In the genomic region with DNA sequence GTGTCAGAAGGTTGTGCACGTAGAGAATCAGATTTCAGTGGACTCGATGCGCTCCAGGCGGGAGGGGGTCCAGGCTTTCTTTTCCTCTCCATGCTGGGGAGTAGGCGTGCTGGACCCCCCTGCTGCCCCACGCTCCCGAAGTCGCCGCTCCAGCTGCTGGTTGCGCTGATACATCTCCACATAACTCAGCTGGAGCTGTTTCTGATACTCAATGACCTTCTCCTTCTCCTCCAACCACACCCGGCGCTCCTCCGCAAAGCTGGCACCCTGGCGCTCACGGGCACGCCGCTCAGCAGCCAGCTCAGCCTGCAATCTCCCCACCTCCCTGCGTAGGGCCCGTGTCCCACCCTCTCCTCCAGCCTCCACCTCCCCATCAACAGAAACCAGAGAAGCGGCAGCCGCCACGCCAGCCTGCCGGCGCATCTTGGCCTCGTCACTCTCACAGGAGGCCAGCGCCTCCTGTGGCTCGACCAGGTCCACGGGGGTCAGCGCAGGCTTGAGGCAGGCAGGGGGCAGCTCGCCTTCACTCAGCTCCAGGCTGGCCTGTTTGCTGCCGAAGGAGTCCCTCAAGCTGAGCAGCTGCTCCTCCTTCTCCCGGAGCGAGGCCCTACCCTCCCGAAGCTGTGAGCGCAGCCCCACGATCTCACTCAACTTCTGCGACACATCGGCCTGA, we compare ENCODE assay signal across 9 mouse cellular contexts. TPM values are rescaled to one million over a fixed set of nuclear protein-coding genes. Genes with fewer than 3 reads are reported as not detected.
A peak's percentile ranks its signal among the peaks of the same experiment; 100 is the strongest.
DNase-seq lines count a peak whose midpoint lies in the region; ATAC-seq and TF ChIP-seq lines count a peak whose summit lies in the region.
"Had no signal": no experiment of that assay in that cellular context is flagged by ENCODE, and none has a peak within 500 bp of the region (broad histone marks: within the 10 kb centered on the region; RNA-seq: fewer than 3 reads in every experiment).

No protein-coding gene starts in this region.

- no peaks in the 10 kb centered on the region for H3K36me3 ChIP-seq in forebrain, embryonic 12.5 days (replicated peaks)
- no peaks in the 10 kb centered on the region for H3K36me3 ChIP-seq in lung, postnatal 0 days (ENCODE audit: insufficient read depth, low read length)
- H3K36me3 ChIP-seq in small intestine, adult 2 months (ENCODE audit: control insufficient read depth, insufficient read depth, low read length) = peaks cover 7% of the 10 kb centered on the region; the same call in 1 of the 2 replicates

- TF ChIP-seq POLR2A in small intestine, adult 2 months (IDR thresholded peaks at IDR 0.05; ENCODE audit: low read depth, low read length) = no peak

- H3K4me3 ChIP-seq in forebrain, embryonic 12.5 days (replicated peaks) = peak overlapping the region; percentile 23
- peak overlapping the region; percentile 33 for H3K4me3 ChIP-seq in lung, postnatal 0 days (ENCODE audit: low read depth, low read length)
- peak overlapping the region; percentile 27 for H3K4me3 ChIP-seq in small intestine, adult 2 months (ENCODE audit: low read depth, low read length)

- no peak for TF ChIP-seq EP300 in lung, postnatal 0 days (IDR thresholded peaks at IDR 0.05)

- H3K9ac ChIP-seq in forebrain, embryonic 12.5 days = peak overlapping the region; percentile 36; the same call in 1 of the 2 replicates
- H3K9ac ChIP-seq in lung, postnatal 0 days (replicated peaks; ENCODE audit: low read depth) = peak overlapping the region; percentile 32; the same call in 1 of the 2 replicates

- peaks cover 67% of the 10 kb centered on the region for H3K27me3 ChIP-seq in forebrain, embryonic 12.5 days
- H3K27me3 ChIP-seq in lung, postnatal 0 days (replicated peaks; ENCODE audit: insufficient read depth, low read length) = peaks cover 17% of the 10 kb centered on the region
- H3K27me3 ChIP-seq in small intestine, adult 2 months (ENCODE audit: control insufficient read depth, insufficient read depth, low read length) = no peaks in the 10 kb centered on the region

- no peak overlapping the region for H3K27ac ChIP-seq in forebrain, embryonic 12.5 days
- H3K27ac ChIP-seq in lung, postnatal 0 days (ENCODE audit: low read length) = no peak overlapping the region
- no peak overlapping the region for H3K27ac ChIP-seq in small intestine, adult 2 months (ENCODE audit: insufficient read depth, low read depth, low read length)
- H3K27ac ChIP-seq: macrophage had no signal

- peak; percentile 66 for TF ChIP-seq CTCF in lung, postnatal 0 days (IDR thresholded peaks at IDR 0.05)
- TF ChIP-seq CTCF in small intestine, adult 2 months (IDR thresholded peaks at IDR 0.05; ENCODE audit: extremely low read depth, insufficient read length, insufficient replicate concordance, low read depth, low read length) = no peak

- ATAC-seq in forebrain, embryonic 12.5 days (ENCODE audit: low FRiP score) = peak; percentile 52
- peak; percentile 29 for ATAC-seq in inflammation-experienced regulatory T-cells, adult 6 months
- ATAC-seq in lung, postnatal 0 days = peak; percentile 69

- H3K4me1 ChIP-seq in forebrain, embryonic 12.5 days = peaks cover 43% of the 10 kb centered on the region
- H3K4me1 ChIP-seq in lung, postnatal 0 days (ENCODE audit: insufficient read depth, low read depth, low read length) = peaks cover 13% of the 10 kb centered on the region
- peaks cover 30% of the 10 kb centered on the region for H3K4me1 ChIP-seq in small intestine, adult 2 months (ENCODE audit: control insufficient read depth, insufficient read depth, insufficient read length, low read length)

- H3K9me3 ChIP-seq in forebrain, embryonic 12.5 days = no peaks in the 10 kb centered on the region
- H3K9me3 ChIP-seq in lung, postnatal 0 days (ENCODE audit: low read length) = no peaks in the 10 kb centered on the region

- H3K4me2 ChIP-seq in forebrain, embryonic 12.5 days = peak overlapping the region; percentile 59
- peak overlapping the region; percentile 72 for H3K4me2 ChIP-seq in lung, postnatal 0 days (replicated peaks; ENCODE audit: low read depth, low read length)

- intact Hi-C loops in heart, postnatal 25 days (cut with DNase I) = no loop called here

- 3% methylated on average over 38 of the region's 38 CpGs for WGBS in forebrain, embryonic 12.5 days
- 5% methylated on average over 34 of the region's 38 CpGs for WGBS in lung, postnatal 0 days
- 51% methylated on average over 38 of the region's 38 CpGs for WGBS in small intestine, adult 2 months

- peak; percentile 91 for DNase-seq in heart, adult 11 months
- DNase-seq in heart, postnatal 25 days (ENCODE audit: low spot score) = no peak
- peak; percentile 72 for DNase-seq in brain, adult 2 months (ENCODE audit: low read depth, low spot score)
- peak; percentile 55 for DNase-seq in lung, postnatal 0 days (ENCODE audit: low spot score)
- DNase-seq in frontal cortex, postnatal 10 days (ENCODE audit: low spot score in 2 of 2) = no peak

RNA-seq across cellular contexts. Expression of gene Ubox5, which starts 5.0 kb away (rescaled TPM):
- 1 to 10 TPM; 4.0 to 4.2 TPM for total RNA-seq in heart, postnatal 25 days (2021)
- 13.1 and 16.9 TPM in 2 replicates for polyA plus RNA-seq in forebrain, embryonic 12.5 days (2016; fragmentation: Nextera tagmentation; extraction: Ambion mirVana)
- 10 to 100 TPM in 2 of 3 experiments, 1 to 10 TPM in 1; 8.0 to 11.1 (median 10.6) TPM for polyA plus RNA-seq in inflammation-experienced regulatory T-cells, adult 6 months (2017; shearing (Covaris generic))
- 4.4 TPM in 2 replicates for polyA plus RNA-seq in lung, postnatal 0 days (2015; fragmentation: Nextera tagmentation; extraction: Ambion mirVana)
- 2.0 and 3.4 TPM in 2 replicates for polyA plus RNA-seq in small intestine, adult 2 months (2012; rRNA removed)

RNA-seq across cellular contexts. Expression of gene Fastkd5, which starts 5.0 kb away (rescaled TPM):
- 1 to 10 TPM; 7.7 to 8.5 TPM for total RNA-seq in heart, postnatal 25 days (2021)
- polyA plus RNA-seq in forebrain, embryonic 12.5 days (2016; fragmentation: Nextera tagmentation; extraction: Ambion mirVana) = 16.8 and 19.3 TPM in 2 replicates
- 10 to 100 TPM in 2 of 3 experiments, 1 to 10 TPM in 1; 8.5 to 11.7 (median 10.3) TPM for polyA plus RNA-seq in inflammation-experienced regulatory T-cells, adult 6 months (2017; shearing (Covaris generic))
- polyA plus RNA-seq in lung, postnatal 0 days (2015; fragmentation: Nextera tagmentation; extraction: Ambion mirVana) = 4.8 and 5.9 TPM in 2 replicates
- polyA plus RNA-seq in small intestine, adult 2 months (2012; rRNA removed) = 0.70 and 0.74 TPM in 2 replicates

RNA-seq across cellular contexts. Expression of gene Lzts3, which starts 7.7 kb away (rescaled TPM):
- total RNA-seq in heart, postnatal 25 days (2021) = 1 to 10 TPM; 4.0 to 4.2 TPM
- 7.2 and 7.4 TPM in 2 replicates for polyA plus RNA-seq in forebrain, embryonic 12.5 days (2016; fragmentation: Nextera tagmentation; extraction: Ambion mirVana)
- under 1 TPM in 2 of 3 experiments, not detected in 1; 0.09 to 0.21 TPM for polyA plus RNA-seq in inflammation-experienced regulatory T-cells, adult 6 months (2017; shearing (Covaris generic))
- 0.95 and 1.5 TPM in 2 replicates for polyA plus RNA-seq in lung, postnatal 0 days (2015; fragmentation: Nextera tagmentation; extraction: Ambion mirVana)
- polyA plus RNA-seq in small intestine, adult 2 months (2012; rRNA removed) = 27.0 and 50.3 TPM in 2 replicates

RNA-seq across cellular contexts. Expression of gene Ddrgk1, which starts 29.6 kb away (rescaled TPM):
- 10 to 100 TPM; 62.1 to 63.9 TPM for total RNA-seq in heart, postnatal 25 days (2021)
- polyA plus RNA-seq in forebrain, embryonic 12.5 days (2016; fragmentation: Nextera tagmentation; extraction: Ambion mirVana) = 47.8 and 49.7 TPM in 2 replicates
- 100 to 1,000 TPM in 2 of 3 experiments, 10 to 100 TPM in 1; 95.3 to 135 (median 134) TPM for polyA plus RNA-seq in inflammation-experienced regulatory T-cells, adult 6 months (2017; shearing (Covaris generic))
- polyA plus RNA-seq in lung, postnatal 0 days (2015; fragmentation: Nextera tagmentation; extraction: Ambion mirVana) = 82.6 and 90.9 TPM in 2 replicates
- polyA plus RNA-seq in small intestine, adult 2 months (2012; rRNA removed) = 29.3 and 55.9 TPM in 2 replicates

RNA-seq across cellular contexts. Expression of gene Itpa, which starts 32.5 kb away (rescaled TPM):
- 10 to 100 TPM; 18.2 to 24.1 TPM for total RNA-seq in heart, postnatal 25 days (2021)
- polyA plus RNA-seq in forebrain, embryonic 12.5 days (2016; fragmentation: Nextera tagmentation; extraction: Ambion mirVana) = 145 and 147 TPM in 2 replicates
- polyA plus RNA-seq in inflammation-experienced regulatory T-cells, adult 6 months (2017; shearing (Covaris generic)) = 10 to 100 TPM; 37.0 to 51.3 (median 51.2) TPM
- 50.6 and 51.1 TPM in 2 replicates for polyA plus RNA-seq in lung, postnatal 0 days (2015; fragmentation: Nextera tagmentation; extraction: Ambion mirVana)
- 9.5 and 16.2 TPM in 2 replicates for polyA plus RNA-seq in small intestine, adult 2 months (2012; rRNA removed)

Comparison
In these comparisons a context has a peak if more than half of its experiments do, and no peak if none do; other contexts are left out.
1. DNase-seq: peak in heart, adult 11 months (single experiment), brain, adult 2 months (single experiment) and lung, postnatal 0 days (single experiment); none in heart, postnatal 25 days (single experiment) and frontal cortex, postnatal 10 days (0 of 2).
2. Peak in every context shown above with its lines, with median percentiles within 50 percentile points of each other: ATAC-seq and H3K4me3 ChIP-seq.